Mouse (Mus musculus) ES-E14 (cell line): Measurements from ENCODE around the gene Lmo4. TPM values are rescaled to one million over a fixed set of nuclear protein-coding genes. Genes with fewer than 3 reads are reported as not detected.
A peak's percentile ranks its signal among the peaks of the same experiment; 100 is the strongest.

ENCODE experiments used
- DNase-seq: peaks from one replicate; pipeline ENCODE4 v3.0.0-alpha.2; 2013; ENCODE audit warnings: low read depth, low spot score
- H3K27ac ChIP-seq: 2 replicates; pipeline ENCODE4 v1.5.1; 2012; ENCODE audit warnings: low read depth, mild to moderate bottlenecking, low read length, moderate library complexity, mixed read lengths; ENCODE audit not compliant: poor library complexity, insufficient read depth, severe bottlenecking
- H3K36me3 ChIP-seq: 2 replicates; pipeline ENCODE4 v1.6.1; 2012; ENCODE audit warnings: mild to moderate bottlenecking, low read length, moderate library complexity, mixed read lengths; ENCODE audit not compliant: control insufficient read depth, poor library complexity, insufficient read depth, severe bottlenecking
- H3K4me1 ChIP-seq, 2 experiments: fragments of 150-350 bp in 1 of 2; sonication (generic) in 1 of 2; 2 replicates each; pipeline ENCODE4 v1.6.1; 2012; ENCODE audit warnings: low read length in 2 of 2, mild to moderate bottlenecking in 1 of 2, mixed read lengths in 1 of 2; ENCODE audit not compliant: control insufficient read depth in 2 of 2, insufficient read depth in 2 of 2, poor library complexity in 1 of 2
- H3K4me3 ChIP-seq, 2 experiments: fragments of 150-350 bp in 1 of 2; sonication (generic) in 1 of 2; 2 replicates each; pipeline ENCODE4 v1.5.1; 2012; ENCODE audit warnings: low read length in 2 of 2, low read depth in 1 of 2, mild to moderate bottlenecking in 1 of 2, mixed read lengths in 1 of 2; ENCODE audit not compliant: insufficient read depth in 1 of 2, poor library complexity in 1 of 2, severe bottlenecking in 1 of 2
- H3K9ac ChIP-seq: 2 replicates; pipeline ENCODE4 v1.6.1; 2012; ENCODE audit warnings: low read depth, mild to moderate bottlenecking, low read length, mixed read lengths; ENCODE audit not compliant: poor library complexity, insufficient read depth, severe bottlenecking
- H3K9me3 ChIP-seq: fragments of 150-350 bp; sonication (generic); 2 replicates; pipeline ENCODE4 v1.6.1; 2012; ENCODE audit warnings: low read depth, mild to moderate bottlenecking, low read length; ENCODE audit not compliant: control insufficient read depth, insufficient read depth
- CHD2 ChIP-seq: IDR thresholded peaks from 2 replicates; pipeline ENCODE4 v1.6.1; 2014; ENCODE audit warnings: mild to moderate bottlenecking, low read depth, low read length, inconsistent platforms
- HCFC1 ChIP-seq: IDR thresholded peaks from 2 replicates; pipeline ENCODE4 v1.6.1; 2012; ENCODE audit warnings: low read length, inconsistent platforms, borderline replicate concordance; ENCODE audit not compliant: insufficient read depth
- MAFK ChIP-seq: IDR thresholded peaks from 2 replicates; pipeline ENCODE4 v1.6.1; 2014; ENCODE audit warnings: mild to moderate bottlenecking, low read depth, low read length, inconsistent platforms; ENCODE audit not compliant: insufficient read depth
- ZC3H11A ChIP-seq: IDR thresholded peaks from 2 replicates; pipeline ENCODE4 v1.6.1; 2012; ENCODE audit warnings: low read depth, mild to moderate bottlenecking, inconsistent platforms, low read length, borderline replicate concordance
- ZNF384 ChIP-seq: IDR thresholded peaks from 2 replicates; pipeline ENCODE4 v1.6.1; 2012; ENCODE audit warnings: low read depth, low read length, inconsistent platforms
- in situ Hi-C, 2 experiments: fragments of 600-800 bp; cut with MboI; formaldehyde crosslinking; loops; one replicate each; pipeline ENCODE4 v1.15.1; 2025; ENCODE audit warnings: low sequenced_read_pairs in 2 of 2, inconsistent platforms in 1 of 2; ENCODE audit not compliant: unreplicated experiment in 2 of 2
- total RNA-seq: library from RNA; depleted of rRNA; stranded (reverse); fragments of 300-350 nt; gene quantifications from 2 replicates; pipeline ENCODE4 v1.2.3, GENCODE M21; 2012

Gene Lmo4
- total RNA-seq, 1 experiment, result 17.3 TPM

DNA sequence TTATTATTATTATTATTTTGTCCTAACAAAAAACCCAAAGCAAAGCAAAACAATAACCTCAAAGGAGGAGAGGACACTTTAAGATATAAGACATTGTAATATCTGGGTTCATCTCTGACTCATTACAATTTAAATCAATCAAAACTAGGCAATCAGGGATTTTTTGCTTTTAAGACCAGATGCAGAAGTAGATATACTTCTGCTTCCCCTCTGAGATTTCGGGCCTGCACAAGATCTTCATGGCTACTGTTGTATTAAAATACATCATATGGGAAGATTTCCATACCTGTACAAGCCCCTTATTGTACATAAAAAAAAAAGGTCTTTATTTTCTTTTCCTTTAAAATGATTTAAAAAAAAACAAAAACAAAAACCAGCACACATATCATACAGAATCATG is 1.9 kb upstream of the Lmo4 start:
- TF ChIP-seq ZNF384 (no peak), MAFK (no peak), CHD2 (no peak), ZC3H11A (no peak), HCFC1 (no peak)
- Histone ChIP-seq H3K36me3 (no peaks in the 10 kb centered on the region), H3K9ac (no peak overlapping the region), H3K4me1 (no peaks in the 10 kb centered on the region), H3K4me3 (no peak overlapping the region), H3K9me3 (no peaks in the 10 kb centered on the region), H3K27ac (no peak overlapping the region)
- DNase-seq, result no peak
- in situ Hi-C loops, result no loop called here

- in situ Hi-C loops, result no loop called here
- no peaks in the 10 kb centered on the region for H3K9me3 ChIP-seq
- peak overlapping the region; percentile 77 to 90; a peak in 3 of 4 replicates for H3K4me3 ChIP-seq
- DNase-seq, result no peak
- peaks cover 0 to 3% of the 10 kb centered on the region in 2 experiments; a peak in 2 of 4 replicates for H3K4me1 ChIP-seq
- no peak overlapping the region for H3K9ac ChIP-seq
- no peaks in the 10 kb centered on the region; the same call in 1 of the 2 replicates for H3K36me3 ChIP-seq
- H3K27ac ChIP-seq, result no peak overlapping the region
- no peak for TF ChIP-seq HCFC1
- TF ChIP-seq CHD2, result no peak
- TF ChIP-seq ZNF384, result no peak
- TF ChIP-seq ZC3H11A, result no peak
- TF ChIP-seq MAFK, result no peak
Observed at GRCm38 (mm10) chr3:144206261-144206660, 1.2 kb upstream of the Lmo4 start.

GRCm38 (mm10) chr3:144205351-144206153 is 532 bp upstream of the Lmo4 start:
- Histone ChIP-seq H3K9me3 (no peaks in the 10 kb centered on the region), H3K36me3 (no peaks in the 10 kb centered on the region; the same call in 1 of the 2 replicates), H3K9ac (peak overlapping the region; percentile 83), H3K27ac (peak overlapping the region; percentile 57; the same call in 1 of the 2 replicates), H3K4me1 (peaks cover 0 to 3% of the 10 kb centered on the region in 2 experiments; a peak in 2 of 4 replicates), H3K4me3 (peak overlapping the region; percentile 77 to 90)
- TF ChIP-seq CHD2 (no peak), HCFC1 (no peak)
- DNase-seq, result peak; percentile 77
- in situ Hi-C loops, result no loop called here

DNA sequence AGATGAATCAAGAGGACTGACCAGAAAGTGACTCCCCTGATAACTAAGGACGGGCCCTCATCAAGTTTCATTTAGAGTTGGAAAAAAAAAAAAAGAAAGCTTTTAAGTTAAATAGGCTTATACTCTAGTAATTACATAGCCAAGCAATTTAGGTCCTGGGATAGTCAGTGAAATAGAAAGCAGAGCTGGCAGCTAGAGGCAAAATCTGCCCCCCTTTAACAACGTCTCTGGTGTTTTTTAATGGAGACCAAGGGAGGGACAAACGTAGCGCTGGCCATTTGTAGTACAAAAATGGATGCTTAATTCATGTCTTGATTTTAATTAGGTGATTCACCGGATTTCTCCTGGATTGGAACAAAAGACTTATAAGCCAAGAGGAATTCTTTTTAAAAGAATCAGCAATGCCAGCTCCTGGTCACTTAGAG is 1.0 kb downstream of the Lmo4 start:
- TF ChIP-seq ZC3H11A (no peak), CHD2 (no peak), ZNF384 (no peak), HCFC1 (no peak), MAFK (no peak)
- peak overlapping the region; percentile 77 to 90 for H3K4me3 ChIP-seq
- H3K4me1 ChIP-seq, result peaks cover 0 to 3% of the 10 kb centered on the region in 2 experiments; a peak in 2 of 4 replicates
- H3K36me3 ChIP-seq, result no peaks in the 10 kb centered on the region; the same call in 1 of the 2 replicates
- in situ Hi-C loops, result no loop called here
- H3K9me3 ChIP-seq, result no peaks in the 10 kb centered on the region
- no peak for DNase-seq
- no peak overlapping the region for H3K27ac ChIP-seq
- H3K9ac ChIP-seq, result peak overlapping the region; percentile 83
